In the genomic region with DNA sequence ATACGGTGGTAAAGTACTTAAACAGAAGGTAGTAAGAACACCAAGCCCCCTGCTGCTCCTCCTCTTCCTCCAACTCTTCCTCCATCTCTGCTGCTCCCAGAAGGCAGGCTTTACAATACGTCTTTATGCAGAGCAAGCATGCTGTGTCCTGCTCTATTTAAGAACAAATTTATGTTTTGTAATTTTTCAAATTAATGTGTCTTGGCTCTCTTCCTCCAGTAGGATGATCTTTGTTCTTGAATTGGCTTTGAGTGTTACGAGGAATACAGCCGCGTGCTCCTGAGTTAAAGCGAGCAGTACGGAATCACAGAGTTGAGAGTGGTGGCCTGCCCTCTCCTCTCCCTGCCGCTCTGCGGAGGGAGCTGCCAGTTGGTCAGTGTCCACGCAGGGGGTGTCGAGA, we compare ENCODE assay signal across 21 mouse cellular contexts. TPM values are rescaled to one million over a fixed set of nuclear protein-coding genes. Genes with fewer than 3 reads are reported as not detected.
DNase-seq lines count a peak whose midpoint lies in the region; ATAC-seq and TF ChIP-seq lines count a peak whose summit lies in the region.
"Had no signal": no experiment of that assay in that cellular context is flagged by ENCODE, and none has a peak within 500 bp of the region (broad histone marks: within the 10 kb centered on the region; RNA-seq: fewer than 3 reads in every experiment).

No protein-coding gene starts in this region.

- TF ChIP-seq CTCF in kidney, adult 2 months (conservative IDR thresholded peaks at IDR 0.05; ENCODE audit: insufficient read depth, insufficient read length, low read depth, low read length): no peak

- no peak overlapping the region for H3K4me2 ChIP-seq in kidney, embryonic 15.5 days
- no peak overlapping the region for H3K4me2 ChIP-seq in lung, embryonic 16.5 days (ENCODE audit: low read depth, low read length)
- no peak overlapping the region for H3K4me2 ChIP-seq in intestine, embryonic 15.5 days (replicated peaks)
- no peak overlapping the region for H3K4me2 ChIP-seq in heart, embryonic 11.5 days
- H3K4me2 ChIP-seq: embryonic facial prominence, embryonic 15.5 days; forebrain, embryonic 15.5 days; heart, embryonic 15.5 days; hindbrain, embryonic 15.5 days had no signal

- no peak overlapping the region for H3K4me3 ChIP-seq in kidney, embryonic 15.5 days (replicated peaks)
- no peak overlapping the region for H3K4me3 ChIP-seq in kidney, adult 2 months (ENCODE audit: insufficient read depth, low read depth, low read length)
- no peak overlapping the region for H3K4me3 ChIP-seq in lung, embryonic 16.5 days (ENCODE audit: low read length)
- H3K4me3 ChIP-seq in intestine, embryonic 15.5 days (replicated peaks): no peak overlapping the region
- H3K4me3 ChIP-seq in heart, embryonic 11.5 days (ENCODE audit: low read depth, low read length): no peak overlapping the region
- H3K4me3 ChIP-seq: embryonic facial prominence, embryonic 15.5 days; erythroblast, embryonic 14.5 days; forebrain, embryonic 15.5 days; heart, embryonic 10.5 days; heart, embryonic 15.5 days; hindbrain, embryonic 10.5 days; hindbrain, embryonic 15.5 days had no signal

- peak overlapping the region; percentile 52; the same call in 1 of the 2 replicates for H3K27ac ChIP-seq in kidney, embryonic 15.5 days
- H3K27ac ChIP-seq in kidney, adult 2 months (ENCODE audit: insufficient read depth, low read depth, low read length): no peak overlapping the region
- H3K27ac ChIP-seq in lung, embryonic 16.5 days (ENCODE audit: low read length): no peak overlapping the region
- H3K27ac ChIP-seq in intestine, embryonic 15.5 days: no peak overlapping the region
- no peak overlapping the region for H3K27ac ChIP-seq in heart, embryonic 11.5 days (ENCODE audit: low read depth, low read length)
- H3K27ac ChIP-seq: embryonic facial prominence, embryonic 15.5 days; forebrain, embryonic 15.5 days; heart, embryonic 15.5 days; hindbrain, embryonic 10.5 days had no signal

- H3K9ac ChIP-seq in kidney, embryonic 15.5 days: no peak overlapping the region
- H3K9ac ChIP-seq in lung, embryonic 16.5 days (ENCODE audit: low read length): no peak overlapping the region
- no peak overlapping the region for H3K9ac ChIP-seq in intestine, embryonic 15.5 days
- no peak overlapping the region for H3K9ac ChIP-seq in heart, embryonic 11.5 days (ENCODE audit: low read depth, low read length)
- H3K9ac ChIP-seq: embryonic facial prominence, embryonic 15.5 days; forebrain, embryonic 15.5 days; heart, embryonic 15.5 days; hindbrain, embryonic 15.5 days had no signal

- no peaks in the 10 kb centered on the region for H3K27me3 ChIP-seq in kidney, embryonic 15.5 days
- H3K27me3 ChIP-seq in kidney, adult 2 months (replicated peaks; ENCODE audit: control insufficient read depth, insufficient read depth, low read length): no peaks in the 10 kb centered on the region
- no peaks in the 10 kb centered on the region for H3K27me3 ChIP-seq in lung, embryonic 16.5 days (ENCODE audit: control insufficient read depth, insufficient read depth, low read depth, low read length)
- H3K27me3 ChIP-seq in intestine, embryonic 15.5 days (replicated peaks): no peaks in the 10 kb centered on the region
- H3K27me3 ChIP-seq in heart, embryonic 11.5 days (ENCODE audit: control insufficient read depth, insufficient read depth, low read length): no peaks in the 10 kb centered on the region
- H3K27me3 ChIP-seq: embryonic facial prominence, embryonic 15.5 days; forebrain, embryonic 15.5 days; heart, embryonic 15.5 days; hindbrain, embryonic 15.5 days had no signal

- H3K36me3 ChIP-seq in kidney, embryonic 15.5 days: no peaks in the 10 kb centered on the region
- H3K36me3 ChIP-seq in kidney, adult 2 months (ENCODE audit: control insufficient read depth, insufficient read depth, low read length): no peaks in the 10 kb centered on the region
- peaks cover 3% of the 10 kb centered on the region; the same call in 1 of the 2 replicates for H3K36me3 ChIP-seq in lung, embryonic 16.5 days (ENCODE audit: control insufficient read depth, insufficient read depth, low read length)
- no peaks in the 10 kb centered on the region for H3K36me3 ChIP-seq in intestine, embryonic 15.5 days
- no peaks in the 10 kb centered on the region for H3K36me3 ChIP-seq in heart, embryonic 11.5 days (ENCODE audit: control insufficient read depth, insufficient read depth, low read length)
- H3K36me3 ChIP-seq: embryonic facial prominence, embryonic 15.5 days; forebrain, embryonic 15.5 days; heart, embryonic 15.5 days; hindbrain, embryonic 10.5 days; hindbrain, embryonic 15.5 days had no signal

- peaks cover 51% of the 10 kb centered on the region for H3K4me1 ChIP-seq in kidney, embryonic 15.5 days
- H3K4me1 ChIP-seq in kidney, adult 2 months (ENCODE audit: control insufficient read depth, insufficient read depth, low read length): peaks cover 10% of the 10 kb centered on the region
- peaks cover 36% of the 10 kb centered on the region for H3K4me1 ChIP-seq in lung, embryonic 16.5 days (replicated peaks; ENCODE audit: control insufficient read depth, insufficient read depth, low read length)
- peaks cover 17% of the 10 kb centered on the region for H3K4me1 ChIP-seq in intestine, embryonic 15.5 days (replicated peaks)
- H3K4me1 ChIP-seq in heart, embryonic 11.5 days (ENCODE audit: control insufficient read depth, insufficient read depth, low read length): peaks cover 22% of the 10 kb centered on the region

- no peaks in the 10 kb centered on the region for H3K9me3 ChIP-seq in kidney, embryonic 15.5 days (replicated peaks)
- no peaks in the 10 kb centered on the region for H3K9me3 ChIP-seq in lung, embryonic 16.5 days (ENCODE audit: control insufficient read depth, low read length)
- H3K9me3 ChIP-seq in intestine, embryonic 15.5 days: no peaks in the 10 kb centered on the region
- H3K9me3 ChIP-seq in heart, embryonic 11.5 days (replicated peaks; ENCODE audit: control insufficient read depth, low read length): no peaks in the 10 kb centered on the region
- H3K9me3 ChIP-seq: embryonic facial prominence, embryonic 15.5 days; forebrain, embryonic 15.5 days; heart, embryonic 10.5 days; heart, embryonic 15.5 days; hindbrain, embryonic 10.5 days; hindbrain, embryonic 15.5 days had no signal

- WGBS in kidney, embryonic 15.5 days: 58% methylated on average over 11 of the region's 11 CpGs
- WGBS in kidney, adult 2 months: 58% methylated on average over 11 of the region's 11 CpGs
- WGBS in lung, embryonic 16.5 days: 51% methylated on average over 11 of the region's 11 CpGs
- WGBS in intestine, embryonic 15.5 days: 53% methylated on average over 11 of the region's 11 CpGs
- 85% methylated on average over 11 of the region's 11 CpGs for WGBS in heart, embryonic 11.5 days (ENCODE audit: insufficient replicate concordance)

- no peak for TF ChIP-seq POLR2A in kidney, adult 2 months (IDR thresholded peaks at IDR 0.05; ENCODE audit: low read depth, low read length)

- ATAC-seq in kidney, embryonic 15.5 days (replicated peaks; ENCODE audit: low FRiP score): 0 out of 2 replicates have a peak, but pooled peaks have one; percentile 26
- 0 out of 2 replicates have a peak, but pooled peaks have one; percentile 32 for ATAC-seq in lung, embryonic 16.5 days (ENCODE audit: low read depth)
- ATAC-seq in intestine, embryonic 15.5 days: peak; percentile 34
- no peak for ATAC-seq in heart, embryonic 11.5 days (replicated peaks; ENCODE audit: insufficient number of reproducible peaks, low FRiP score, low TSS enrichment)
- ATAC-seq: forebrain, embryonic 15.5 days had no signal

- no peak for DNase-seq in kidney, adult 2 months
- DNase-seq in lung, postnatal 25 days (ENCODE audit: low spot score): no peak
- no peak for DNase-seq in yolk sac, embryonic 10.5 days (ENCODE audit: low spot score)
- DNase-seq: adrenal gland, adult 8-10 months; cerebellum, adult 11 months; cerebellum, adult 8-10 months; cerebellum, postnatal 14 days; embryo, embryonic 11 days; gastrocnemius, postnatal 36 days; heart, adult 18-20 months had no signal

RNA-seq across cellular contexts. Expression of gene Igf1r, which starts 34.2 kb away (rescaled TPM):
- polyA plus RNA-seq in kidney, embryonic 15.5 days (2015; fragmentation: Nextera tagmentation; extraction: Ambion mirVana): 25.9 and 26.9 TPM in 2 replicates
- 26.2 and 29.2 TPM in 2 replicates for polyA plus RNA-seq in kidney, adult 2 months (2012; rRNA removed)
- polyA plus RNA-seq in lung, embryonic 16.5 days (2015; fragmentation: Nextera tagmentation; extraction: Ambion mirVana): 19.9 and 22.9 TPM in 2 replicates
- 13.7 and 15.2 TPM in 2 replicates for polyA plus RNA-seq in intestine, embryonic 15.5 days (2015; fragmentation: Nextera tagmentation; extraction: Ambion mirVana)
- 16.1 and 19.3 TPM in 2 replicates for polyA plus RNA-seq in heart, embryonic 11.5 days (2014; fragmentation: Nextera tagmentation; extraction: Ambion mirVana)
